Mouse (Mus musculus): ENCODE measurements around the gene Atg2b. TPM values are rescaled to one million over a fixed set of nuclear protein-coding genes. Genes with fewer than 3 reads are reported as not detected.
A peak's percentile ranks its signal among the peaks of the same experiment; 100 is the strongest.

Gene Atg2b
- polyA plus RNA-seq, 1 experiment from 2014 or later: 13.8 TPM

DNA sequence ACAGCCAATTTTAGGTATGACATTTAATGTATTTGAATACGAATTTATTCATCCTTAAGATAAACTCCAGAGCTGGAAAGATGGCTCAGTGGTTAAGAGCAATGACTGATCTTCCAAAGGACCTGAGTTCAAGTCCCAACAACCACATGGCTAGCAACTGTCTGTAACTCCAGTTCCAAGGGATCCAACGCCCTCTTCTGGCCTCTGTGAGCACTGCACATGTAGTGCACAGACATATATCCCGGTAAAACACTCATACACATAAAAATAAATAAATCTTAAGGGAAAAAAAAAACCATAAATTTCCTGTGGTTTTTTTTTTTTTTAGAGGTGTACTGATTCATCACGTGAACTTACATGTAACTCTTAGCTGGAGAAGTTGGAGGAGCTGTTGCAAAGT lies 47.5 kb downstream of the Atg2b start:
- Histone ChIP-seq H3K4me1 (ENCODE audit: control insufficient read depth, insufficient read depth, low read length) (no peaks in the 10 kb centered on the region), H3K9me3 (replicated peaks; ENCODE audit: control insufficient read depth, low read length) (no peaks in the 10 kb centered on the region), H3K27ac (ENCODE audit: low read depth, low read length) (no peak overlapping the region), H3K27me3 (replicated peaks; ENCODE audit: control insufficient read depth, insufficient read depth, low read length) (no peaks in the 10 kb centered on the region), H3K36me3 (ENCODE audit: control insufficient read depth, insufficient read depth, low read length) (peaks cover 95% of the 10 kb centered on the region), H3K4me2 (ENCODE audit: low read length) (no peak overlapping the region), H3K9ac (ENCODE audit: low read length) (no peak overlapping the region), H3K4me3 (ENCODE audit: low read depth, low read length) (no peak overlapping the region)
- DNase-seq (ENCODE audit: low spot score): no peak
- WGBS: 77% methylated on average over 4 of the region's 4 CpGs
- ATAC-seq: no peak

DNA sequence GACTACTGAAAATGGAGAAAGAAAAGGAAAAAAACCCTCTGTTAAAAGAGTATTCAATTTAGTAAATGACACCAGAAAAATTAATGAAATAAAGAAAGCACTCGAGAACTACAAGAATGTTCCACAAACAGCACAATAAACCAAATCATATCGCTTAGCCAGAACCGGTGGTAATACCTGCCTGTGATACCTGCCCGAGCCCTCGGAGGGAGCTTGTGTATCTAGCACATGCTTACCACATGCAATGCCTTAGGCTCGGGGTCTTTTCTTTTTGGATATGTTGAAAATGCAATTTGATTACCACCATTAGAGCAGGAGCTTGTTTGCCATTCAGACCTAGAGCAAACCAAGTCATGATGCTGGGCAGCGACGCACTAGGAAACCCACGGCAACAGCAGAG lies 48.5 kb downstream of the Atg2b start:
- H3K36me3 ChIP-seq (ENCODE audit: control insufficient read depth, insufficient read depth, low read length): peaks cover 85% of the 10 kb centered on the region

DNA sequence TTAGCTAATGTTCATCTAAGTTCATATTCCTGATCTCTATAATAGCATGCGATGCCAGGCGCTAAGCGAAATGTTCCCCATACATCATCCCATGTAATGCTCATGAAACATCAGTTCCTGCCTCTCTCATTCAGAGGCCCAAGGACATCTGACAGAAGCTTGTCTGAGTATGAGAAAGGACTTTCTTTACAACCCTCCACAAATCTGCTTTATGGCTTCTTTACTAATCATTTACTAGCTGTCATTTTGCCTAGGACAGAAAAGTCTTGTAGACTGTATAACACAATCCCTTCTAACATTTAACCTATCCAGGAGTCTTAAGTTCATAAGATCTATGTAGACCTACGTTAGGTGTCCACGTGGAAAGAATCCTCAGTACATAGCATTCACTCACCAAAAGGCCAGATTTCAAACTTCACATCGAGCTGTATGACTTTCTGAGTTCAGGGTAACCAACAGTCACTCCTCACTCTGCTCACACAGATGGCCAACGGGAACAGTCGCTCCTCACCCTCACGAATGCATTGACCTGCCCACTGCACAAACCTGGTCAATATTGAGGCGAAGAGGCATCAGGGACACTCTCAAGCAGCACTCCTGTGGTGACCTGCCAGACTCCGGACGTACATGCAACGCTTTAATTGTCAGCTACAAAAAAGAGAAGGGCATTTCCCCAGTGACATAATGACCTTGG lies 50.5 kb downstream of the Atg2b start:
- Histone ChIP-seq H3K36me3 (ENCODE audit: control insufficient read depth, insufficient read depth, low read length) (peaks cover 65% of the 10 kb centered on the region), H3K27me3 (replicated peaks; ENCODE audit: control insufficient read depth, insufficient read depth, low read length) (no peaks in the 10 kb centered on the region), H3K4me3 (ENCODE audit: low read depth, low read length) (no peak overlapping the region), H3K4me1 (ENCODE audit: control insufficient read depth, insufficient read depth, low read length) (no peaks in the 10 kb centered on the region), H3K9me3 (replicated peaks; ENCODE audit: control insufficient read depth, low read length) (no peaks in the 10 kb centered on the region), H3K9ac (ENCODE audit: low read length) (no peak overlapping the region), H3K27ac (ENCODE audit: low read depth, low read length) (no peak overlapping the region), H3K4me2 (ENCODE audit: low read length) (no peak overlapping the region)
- no peak for ATAC-seq
- 93% methylated on average over 13 of the region's 13 CpGs for WGBS
- DNase-seq (ENCODE audit: low spot score): no peak

More for the DNA sequence above, 48.5 kb downstream of the Atg2b start:
- Histone ChIP-seq H3K9ac (ENCODE audit: low read length) (no peak overlapping the region), H3K4me1 (ENCODE audit: control insufficient read depth, insufficient read depth, low read length) (no peaks in the 10 kb centered on the region), H3K27ac (ENCODE audit: low read depth, low read length) (no peak overlapping the region), H3K27me3 (replicated peaks; ENCODE audit: control insufficient read depth, insufficient read depth, low read length) (no peaks in the 10 kb centered on the region), H3K9me3 (replicated peaks; ENCODE audit: control insufficient read depth, low read length) (no peaks in the 10 kb centered on the region), H3K4me3 (ENCODE audit: low read depth, low read length) (no peak overlapping the region), H3K4me2 (ENCODE audit: low read length) (no peak overlapping the region)
- no peak for ATAC-seq
- WGBS: 96% methylated on average over 9 of the region's 9 CpGs
- no peak for DNase-seq (ENCODE audit: low spot score)

DNA sequence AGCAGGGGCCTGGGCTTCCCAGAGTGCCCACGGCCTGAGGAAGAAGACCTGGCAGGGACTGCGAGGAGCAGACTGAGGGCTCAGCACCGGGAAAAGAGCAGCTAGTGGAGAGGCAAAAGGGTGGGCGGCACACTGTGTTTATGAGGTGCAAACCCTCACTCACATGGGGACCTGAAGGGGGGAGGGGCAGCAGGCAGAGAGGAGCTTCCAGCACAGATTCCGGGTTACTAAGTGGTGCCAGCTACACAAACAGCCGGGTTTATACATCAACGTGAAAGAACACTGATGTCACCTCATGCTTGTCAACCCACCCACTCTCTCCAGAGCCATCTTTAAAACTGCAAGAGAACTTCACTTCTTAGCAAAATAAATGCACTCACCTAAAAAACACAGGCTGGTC lies 59.2 kb downstream of the Atg2b start:
- peaks cover 64% of the 10 kb centered on the region for H3K36me3 ChIP-seq (ENCODE audit: control insufficient read depth, insufficient read depth, low read length)
- no peak for ATAC-seq
- no peak overlapping the region for H3K9ac ChIP-seq (ENCODE audit: low read length)
- H3K4me1 ChIP-seq (ENCODE audit: control insufficient read depth, insufficient read depth, low read length): no peaks in the 10 kb centered on the region
- no peak for DNase-seq (ENCODE audit: low spot score)
- H3K27me3 ChIP-seq (replicated peaks; ENCODE audit: control insufficient read depth, insufficient read depth, low read length): no peaks in the 10 kb centered on the region
- H3K4me3 ChIP-seq (ENCODE audit: low read depth, low read length): no peak overlapping the region
- H3K4me2 ChIP-seq (ENCODE audit: low read length): no peak overlapping the region
- WGBS: 83% methylated on average over 7 of the region's 7 CpGs
- H3K9me3 ChIP-seq (replicated peaks; ENCODE audit: control insufficient read depth, low read length): no peaks in the 10 kb centered on the region
- H3K27ac ChIP-seq (ENCODE audit: low read depth, low read length): no peak overlapping the region

DNA sequence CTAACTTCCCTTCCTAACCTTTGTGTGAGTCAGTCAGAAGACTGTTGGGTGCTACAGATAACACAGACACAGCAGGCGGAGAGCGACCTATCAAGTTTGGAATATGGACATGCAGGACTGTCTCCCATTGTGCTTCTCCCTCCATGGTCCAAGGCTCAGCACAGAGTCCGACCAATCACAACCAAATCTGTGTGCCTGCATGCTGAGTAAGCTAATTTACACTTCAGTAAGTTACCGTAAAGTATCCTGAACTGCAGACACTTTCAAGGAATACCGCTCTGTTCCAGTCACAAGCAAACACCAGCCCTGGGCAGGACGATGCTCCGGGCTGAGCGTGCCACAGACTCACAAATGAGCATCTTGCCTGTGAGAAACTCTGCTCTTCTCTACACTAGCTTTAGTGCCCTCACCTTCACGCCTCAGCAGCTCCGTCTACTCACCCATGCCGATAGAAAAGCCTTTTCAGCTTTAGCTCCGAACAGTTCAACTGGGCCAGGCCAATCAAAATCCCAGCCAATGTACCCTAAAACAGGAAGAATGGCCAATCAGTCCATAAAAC lies 62.0 kb downstream of the Atg2b start:
- Histone ChIP-seq H3K9me3 (replicated peaks; ENCODE audit: control insufficient read depth, low read length) (no peaks in the 10 kb centered on the region), H3K4me3 (ENCODE audit: low read depth, low read length) (no peak overlapping the region), H3K27me3 (replicated peaks; ENCODE audit: control insufficient read depth, insufficient read depth, low read length) (no peaks in the 10 kb centered on the region), H3K9ac (ENCODE audit: low read length) (no peak overlapping the region), H3K4me1 (ENCODE audit: control insufficient read depth, insufficient read depth, low read length) (no peaks in the 10 kb centered on the region), H3K27ac (ENCODE audit: low read depth, low read length) (no peak overlapping the region), H3K4me2 (ENCODE audit: low read length) (no peak overlapping the region), H3K36me3 (ENCODE audit: control insufficient read depth, insufficient read depth, low read length) (peaks cover 78% of the 10 kb centered on the region)
- no peak for DNase-seq (ENCODE audit: low spot score)
- WGBS: 66% methylated on average over 12 of the region's 12 CpGs
- ATAC-seq: no peak

DNA sequence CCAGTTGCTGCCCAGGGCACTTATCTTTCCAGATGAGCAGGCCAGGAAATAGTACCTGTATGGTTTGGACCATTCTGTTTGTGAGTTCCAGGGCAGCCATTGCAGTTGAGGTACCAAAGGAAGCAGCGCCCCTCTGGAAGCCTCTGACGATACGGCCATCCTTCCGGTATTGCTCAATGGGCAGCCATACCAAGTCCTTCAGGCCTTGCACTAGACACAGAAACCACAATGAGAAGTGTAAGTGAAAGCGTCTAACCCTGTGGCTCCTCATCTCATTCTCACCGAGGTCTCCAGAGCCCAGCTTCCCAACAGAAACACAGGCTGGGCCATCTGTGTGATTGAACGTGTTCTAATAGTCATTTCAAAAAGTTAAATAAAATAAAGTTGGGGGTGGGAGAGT lies 63.0 kb downstream of the Atg2b start:
- Histone ChIP-seq H3K9me3 (replicated peaks; ENCODE audit: control insufficient read depth, low read length) (no peaks in the 10 kb centered on the region), H3K4me1 (ENCODE audit: control insufficient read depth, insufficient read depth, low read length) (no peaks in the 10 kb centered on the region), H3K9ac (ENCODE audit: low read length) (no peak overlapping the region), H3K27me3 (replicated peaks; ENCODE audit: control insufficient read depth, insufficient read depth, low read length) (no peaks in the 10 kb centered on the region), H3K4me3 (ENCODE audit: low read depth, low read length) (no peak overlapping the region), H3K4me2 (ENCODE audit: low read length) (no peak overlapping the region), H3K27ac (ENCODE audit: low read depth, low read length) (no peak overlapping the region), H3K36me3 (ENCODE audit: control insufficient read depth, insufficient read depth, low read length) (peaks cover 80% of the 10 kb centered on the region)
- no peak for ATAC-seq
- 94% methylated on average over 7 of the region's 7 CpGs for WGBS
- no peak for DNase-seq (ENCODE audit: low spot score)

DNA sequence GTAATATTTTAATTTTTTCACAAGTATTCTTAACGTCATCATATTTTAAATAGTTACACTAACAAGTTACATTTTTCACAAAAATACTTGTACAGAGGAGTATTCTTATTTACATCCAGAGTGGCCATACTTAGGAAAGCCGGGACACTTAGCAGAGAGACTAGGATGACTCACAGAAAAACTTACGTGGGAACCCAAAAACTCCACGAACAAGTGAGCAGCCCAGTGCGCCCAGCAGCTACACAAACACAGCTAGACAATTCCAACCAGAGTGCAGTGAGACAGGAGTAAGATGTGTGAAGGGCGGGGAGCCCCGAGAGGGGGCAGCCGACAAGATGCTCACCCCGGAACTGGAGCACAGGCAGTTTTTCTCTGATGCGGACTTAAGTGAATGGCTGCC lies 71.5 kb downstream of the Atg2b start:
- no peaks in the 10 kb centered on the region for H3K4me1 ChIP-seq (ENCODE audit: control insufficient read depth, insufficient read depth, low read length)
- no peak for DNase-seq (ENCODE audit: low spot score)
- H3K4me3 ChIP-seq (ENCODE audit: low read depth, low read length): no peak overlapping the region
- H3K36me3 ChIP-seq (ENCODE audit: control insufficient read depth, insufficient read depth, low read length): peaks cover 41% of the 10 kb centered on the region
- 89% methylated on average over 10 of the region's 10 CpGs for WGBS
- no peak overlapping the region for H3K9ac ChIP-seq (ENCODE audit: low read length)
- no peaks in the 10 kb centered on the region for H3K27me3 ChIP-seq (replicated peaks; ENCODE audit: control insufficient read depth, insufficient read depth, low read length)
- no peak overlapping the region for H3K27ac ChIP-seq (ENCODE audit: low read depth, low read length)
- no peak overlapping the region for H3K4me2 ChIP-seq (ENCODE audit: low read length)
- ATAC-seq: no peak
- no peaks in the 10 kb centered on the region for H3K9me3 ChIP-seq (replicated peaks; ENCODE audit: control insufficient read depth, low read length)

DNA sequence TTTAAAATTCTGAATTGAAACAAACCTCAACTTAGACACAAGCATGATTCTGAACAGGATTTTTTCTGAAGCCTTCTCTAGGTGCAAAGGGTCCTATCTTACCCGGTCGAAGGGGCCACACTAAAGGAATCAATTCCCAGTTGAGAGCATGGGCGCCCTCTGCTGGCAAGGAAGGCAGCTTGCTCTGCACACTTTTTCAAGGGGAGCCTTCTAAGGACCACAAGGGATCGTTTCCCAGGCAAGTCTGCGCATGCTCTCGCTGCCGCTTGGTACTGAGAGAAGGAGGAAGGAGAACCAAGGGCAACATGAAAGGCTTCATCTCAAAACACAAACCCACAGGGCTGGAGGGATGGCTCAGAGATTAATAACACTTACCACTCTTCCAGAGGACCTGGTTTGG lies 73.3 kb downstream of the Atg2b start:
- no peak overlapping the region for H3K9ac ChIP-seq (ENCODE audit: low read length)
- no peak overlapping the region for H3K4me2 ChIP-seq (ENCODE audit: low read length)
- no peak overlapping the region for H3K27ac ChIP-seq (ENCODE audit: low read depth, low read length)
- no peak overlapping the region for H3K4me3 ChIP-seq (ENCODE audit: low read depth, low read length)
- 12% methylated on average over 7 of the region's 7 CpGs for WGBS
- H3K36me3 ChIP-seq (ENCODE audit: control insufficient read depth, insufficient read depth, low read length): peaks cover 23% of the 10 kb centered on the region
- no peaks in the 10 kb centered on the region for H3K4me1 ChIP-seq (ENCODE audit: control insufficient read depth, insufficient read depth, low read length)
- no peaks in the 10 kb centered on the region for H3K9me3 ChIP-seq (replicated peaks; ENCODE audit: control insufficient read depth, low read length)
- H3K27me3 ChIP-seq (replicated peaks; ENCODE audit: control insufficient read depth, insufficient read depth, low read length): no peaks in the 10 kb centered on the region
- ATAC-seq (peak; percentile 63; the same call in 1 of the 2 replicates), DNase-seq (ENCODE audit: low spot score) (peak; percentile 88)

DNA sequence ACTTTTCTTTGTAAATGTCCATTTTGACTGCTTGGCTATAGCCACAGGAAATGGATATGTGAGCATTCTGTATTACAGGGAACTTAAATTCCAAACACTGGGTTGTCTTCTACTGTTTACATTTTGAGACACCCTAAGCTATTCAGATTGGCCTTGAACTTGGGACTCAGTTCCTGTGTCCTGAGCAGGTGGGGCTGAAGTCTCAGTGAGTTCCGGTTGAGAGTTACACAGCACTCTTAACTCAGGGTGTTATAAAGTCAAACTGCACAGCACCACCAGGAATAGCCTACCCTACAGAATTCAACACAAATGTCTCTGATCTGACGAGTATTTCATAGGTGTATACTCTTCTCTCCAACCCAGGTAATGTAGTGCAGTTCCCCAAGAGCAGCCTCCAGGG lies 74.0 kb downstream of the Atg2b start:
- no peak overlapping the region for H3K9ac ChIP-seq (ENCODE audit: low read length)
- 95% methylated on average over 2 of the region's 2 CpGs for WGBS
- no peaks in the 10 kb centered on the region for H3K27me3 ChIP-seq (replicated peaks; ENCODE audit: control insufficient read depth, insufficient read depth, low read length)
- H3K4me2 ChIP-seq (ENCODE audit: low read length): no peak overlapping the region
- H3K4me1 ChIP-seq (ENCODE audit: control insufficient read depth, insufficient read depth, low read length): no peaks in the 10 kb centered on the region
- no peak for ATAC-seq
- no peak overlapping the region for H3K4me3 ChIP-seq (ENCODE audit: low read depth, low read length)
- no peak overlapping the region for H3K27ac ChIP-seq (ENCODE audit: low read depth, low read length)
- DNase-seq (ENCODE audit: low spot score): no peak
- H3K9me3 ChIP-seq (replicated peaks; ENCODE audit: control insufficient read depth, low read length): no peaks in the 10 kb centered on the region
- peaks cover 16% of the 10 kb centered on the region for H3K36me3 ChIP-seq (ENCODE audit: control insufficient read depth, insufficient read depth, low read length)
